Mouse (Mus musculus) lung, postnatal 10 days (tissue): Measurements from ENCODE around the gene Pax4.
A peak's percentile ranks its signal among the peaks of the same experiment; 100 is the strongest.

Experiments
- DNase-seq: peaks from one replicate; pipeline ENCODE4 v3.0.0; 2021

The Pax4 gene

GRCm38 (mm10) chr6:28431538-28431855 lies 17.7 kb downstream of the Pax4 start:
- no peak for DNase-seq

- peak; percentile 63 for DNase-seq
Measured at GRCm38 (mm10) chr6:28430795-28431537, 18.2 kb downstream of the Pax4 start.

GRCm38 (mm10) chr6:28429870-28430269 lies 19.3 kb downstream of the Pax4 start:
- no peak for DNase-seq

GRCm38 (mm10) chr6:28428290-28428689 lies 20.9 kb downstream of the Pax4 start, which contains the start of gene Gcc1:
Gene Gcc1, minus strand, starts transcription at chr6:28428390.
- no peak for DNase-seq

GRCm38 (mm10) chr6:28427096-28427839 lies 21.9 kb downstream of the Pax4 start, which contains the start of gene Fscn3:
Gene Fscn3, plus strand, starts transcription at chr6:28427789.
- DNase-seq: peak; percentile 17

GRCm38 (mm10) chr6:28425019-28425418 lies 24.1 kb downstream of the Pax4 start:
- DNase-seq: no peak

GRCm38 (mm10) chr6:28423767-28424695 lies 25.1 kb downstream of the Pax4 start:
- DNase-seq: peak; percentile 57

GRCm38 (mm10) chr6:28423313-28423712 lies 25.8 kb downstream of the Pax4 start, which contains the start of gene Arf5:
Gene Arf5, plus strand, starts transcription at chr6:28423560.
- peak; percentile 97 for DNase-seq

GRCm38 (mm10) chr6:28422651-28423290 lies 26.4 kb downstream of the Pax4 start:
- no peak for DNase-seq

- DNase-seq: peak; percentile 98
Measured at GRCm38 (mm10) chr6:28421469-28422000, 27.6 kb downstream of the Pax4 start.

- no peak for DNase-seq
Measured at GRCm38 (mm10) chr6:28420865-28421264, 28.3 kb downstream of the Pax4 start.

GRCm38 (mm10) chr6:28420361-28420760 lies 28.8 kb downstream of the Pax4 start:
- DNase-seq: no peak

- DNase-seq: no peak
Measured at GRCm38 (mm10) chr6:28419673-28420072, 29.5 kb downstream of the Pax4 start.

GRCm38 (mm10) chr6:28418449-28418848 lies 30.7 kb downstream of the Pax4 start:
- DNase-seq: peak; percentile 83

GRCm38 (mm10) chr6:28416981-28417380 lies 32.2 kb downstream of the Pax4 start:
- DNase-seq: no peak

GRCm38 (mm10) chr6:28411236-28411635 lies 37.9 kb downstream of the Pax4 start:
- no peak for DNase-seq

- peak; percentile 54 for DNase-seq
Measured at GRCm38 (mm10) chr6:28410053-28410452, 39.1 kb downstream of the Pax4 start.

GRCm38 (mm10) chr6:28399791-28400190 lies 49.4 kb downstream of the Pax4 start:
- DNase-seq: no peak

GRCm38 (mm10) chr6:28398726-28399125 lies 50.4 kb downstream of the Pax4 start:
- DNase-seq: no peak

GRCm38 (mm10) chr6:28397681-28398203 lies 51.4 kb downstream of the Pax4 start, which contains the start of gene Zfp800:
Gene Zfp800, minus strand, starts transcription at chr6:28398005.
- DNase-seq: no peak

- DNase-seq: no peak
Measured at GRCm38 (mm10) chr6:28396853-28397457, 52.2 kb downstream of the Pax4 start.
